Mouse (Mus musculus) heart, postnatal 25 days (tissue): ENCODE data around the gene Xpo6. TPM values are rescaled to one million over a fixed set of nuclear protein-coding genes. Genes with fewer than 3 reads are reported as not detected.

Source experiments
- DNase-seq: peaks from one replicate; pipeline ENCODE4 v3.0.0; 2022; ENCODE audit warnings: low spot score
- intact Hi-C: fragments of 180-260 bp; cut with DNase I; formaldehyde crosslinking; loops from one replicate; pipeline ENCODE4 v1.15.1; 2025
- total RNA-seq, 2 experiments: library from RNA; stranded (reverse); gene quantifications; 2 replicates each; pipeline ENCODE4 v1.2.3; 2021

Xpo6 gene
- total RNA-seq, 2 experiments from 2014 or later, result 19.2 to 23.7 TPM

DNA sequence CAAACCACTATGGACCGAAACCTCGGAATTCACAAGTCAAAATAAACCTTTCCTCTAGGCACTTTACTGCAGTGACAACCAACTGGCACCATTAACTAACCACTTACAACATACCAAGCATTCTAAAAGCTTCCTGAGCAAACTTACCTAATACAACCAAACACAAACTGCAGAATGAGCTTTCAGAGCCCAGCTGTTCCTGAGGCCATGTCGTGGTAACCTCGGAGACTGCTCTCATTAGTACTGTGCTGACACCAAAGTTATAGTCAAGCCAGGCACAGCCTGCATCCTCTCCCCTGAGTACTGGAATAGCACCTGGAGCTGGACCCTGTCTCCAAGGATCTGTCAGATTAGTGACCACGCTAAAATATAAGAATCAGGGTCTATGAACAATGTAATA, 62.5 kb downstream of the Xpo6 start:
- no peak for DNase-seq
- intact Hi-C loops, result no loop called here

DNA sequence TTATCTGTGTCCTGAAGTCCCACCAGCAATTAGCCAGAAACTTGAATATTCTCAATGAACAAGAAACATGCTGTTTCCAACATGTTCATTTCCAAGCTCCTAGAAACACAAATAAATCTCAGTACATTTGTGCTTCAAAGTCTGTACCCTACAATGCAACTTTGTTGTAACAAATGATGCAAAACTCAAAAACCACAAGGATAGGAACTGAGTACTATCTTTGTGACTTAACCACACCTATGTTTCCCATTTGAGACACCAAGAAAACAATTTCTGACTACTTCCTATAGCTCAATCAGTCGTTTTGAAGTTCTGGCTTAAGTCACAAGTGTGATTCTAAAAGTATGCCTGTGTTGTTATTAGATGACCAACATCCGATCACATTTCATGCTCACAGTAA, 64.9 kb downstream of the Xpo6 start:
- no peak for DNase-seq
- intact Hi-C loops, result no loop called here

DNA sequence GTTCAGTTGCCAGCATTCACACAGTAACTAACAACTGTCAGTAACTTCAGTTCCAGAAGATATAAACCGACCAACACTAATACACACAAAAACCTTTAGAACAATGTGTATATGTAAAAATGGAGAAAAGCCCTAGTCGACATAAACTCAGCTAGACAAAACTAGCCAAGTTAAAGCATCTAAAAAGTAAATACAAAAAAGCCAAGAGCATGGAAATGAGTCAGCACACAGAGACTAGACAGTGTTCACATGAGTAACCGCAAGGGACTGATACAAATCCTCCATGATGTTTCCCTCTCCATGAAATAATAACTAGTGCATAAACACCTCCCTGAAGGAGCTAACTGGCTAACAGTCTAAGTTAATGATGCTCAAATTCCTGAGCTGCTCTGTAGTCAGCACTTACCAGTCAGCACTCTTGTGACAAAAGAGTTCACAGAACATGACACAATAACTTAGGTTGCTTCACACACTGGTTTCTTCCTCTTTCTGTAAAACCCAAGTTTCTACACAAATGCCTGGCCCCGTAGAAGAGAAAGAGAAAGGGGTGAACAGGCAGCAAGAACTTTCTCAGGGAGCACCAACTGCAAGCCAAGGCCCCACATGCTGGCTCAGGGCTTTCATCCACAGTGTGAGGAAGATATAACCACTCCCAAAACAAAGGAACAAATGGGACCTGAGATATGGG, 65.5 kb downstream of the Xpo6 start:
- intact Hi-C loops, result no loop called here
- no peak for DNase-seq

DNA sequence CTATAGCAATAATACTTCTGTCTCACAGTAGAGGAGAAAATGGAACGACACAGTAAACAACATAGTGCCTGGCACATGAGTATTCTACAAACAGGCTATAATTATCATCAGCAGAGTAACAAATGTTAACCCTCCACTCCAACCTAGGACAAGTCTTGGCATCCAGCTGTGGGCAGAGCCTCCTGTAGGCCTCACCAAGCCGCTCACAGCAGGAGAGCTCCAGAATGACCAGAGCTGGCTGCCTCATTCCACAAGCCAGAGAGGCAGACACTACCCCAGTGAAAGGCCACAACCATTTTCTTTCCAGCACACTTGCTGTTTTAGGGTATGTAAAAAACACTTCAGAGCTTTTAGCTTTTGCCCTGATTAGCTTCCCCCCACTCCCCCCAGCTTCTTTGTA, 72.6 kb downstream of the Xpo6 start:
- no peak for DNase-seq
- intact Hi-C loops, result no loop called here

DNA sequence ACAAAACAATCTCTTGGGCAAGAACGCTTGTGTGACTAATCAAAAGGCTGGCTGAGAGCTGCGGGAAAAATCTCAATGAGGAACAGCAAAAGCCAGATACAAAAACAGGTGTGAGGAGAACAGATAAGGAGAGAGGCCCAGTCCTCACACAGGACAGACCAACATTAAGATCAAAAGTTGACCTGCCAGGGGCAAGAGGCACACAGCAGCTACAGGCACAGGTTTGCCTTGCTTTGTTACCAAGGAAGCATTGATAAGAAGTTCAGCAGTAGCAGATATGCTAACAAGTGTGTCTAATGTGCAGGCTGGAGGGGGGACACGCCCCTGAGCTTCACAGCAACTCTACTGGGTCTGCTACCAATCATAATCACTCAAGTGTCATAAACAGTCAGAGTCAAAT, 73.8 kb downstream of the Xpo6 start:
- DNase-seq, result no peak
- intact Hi-C loops, result no loop called here

DNA sequence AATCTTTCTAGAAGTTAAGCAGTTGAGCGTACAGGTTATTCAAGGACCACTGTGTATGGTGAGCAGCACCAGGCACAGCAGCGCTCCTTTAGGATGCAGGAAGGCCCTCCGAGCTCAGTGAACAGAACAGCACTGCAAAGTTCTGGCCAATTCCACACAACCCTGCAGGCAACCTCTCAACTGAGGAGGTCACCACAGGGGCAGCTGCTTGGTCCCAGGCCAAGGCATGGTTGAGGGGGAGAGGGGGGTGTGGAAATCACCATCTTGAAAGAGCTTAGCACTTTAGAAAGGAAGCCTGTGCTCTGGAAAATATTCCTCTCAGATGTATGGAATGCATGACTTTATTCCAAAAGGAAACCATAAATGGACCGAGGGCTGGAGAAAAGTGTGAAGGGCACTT, 78.8 kb downstream of the Xpo6 start:
- DNase-seq, result no peak
- intact Hi-C loops, result no loop called here

DNA sequence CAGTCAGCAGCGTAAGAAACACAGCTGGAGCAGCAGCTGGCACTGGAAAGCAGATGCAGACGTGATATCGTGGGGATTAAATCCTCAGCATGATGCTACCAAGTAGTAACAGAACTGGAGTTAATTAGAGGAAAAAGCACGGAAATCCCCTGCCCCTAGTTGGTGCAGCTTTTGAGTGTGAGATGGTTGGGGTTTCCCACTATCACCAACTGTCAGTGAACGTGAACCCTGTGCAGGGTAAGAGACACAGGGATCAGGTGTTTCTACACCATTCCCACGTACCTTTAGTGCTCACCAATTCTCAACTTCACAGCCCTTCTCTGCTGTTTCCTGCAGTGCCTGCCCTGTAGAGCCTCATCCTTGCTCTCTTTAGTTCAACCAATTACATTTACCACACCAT, 80.5 kb downstream of the Xpo6 start:
- no peak for DNase-seq

DNA sequence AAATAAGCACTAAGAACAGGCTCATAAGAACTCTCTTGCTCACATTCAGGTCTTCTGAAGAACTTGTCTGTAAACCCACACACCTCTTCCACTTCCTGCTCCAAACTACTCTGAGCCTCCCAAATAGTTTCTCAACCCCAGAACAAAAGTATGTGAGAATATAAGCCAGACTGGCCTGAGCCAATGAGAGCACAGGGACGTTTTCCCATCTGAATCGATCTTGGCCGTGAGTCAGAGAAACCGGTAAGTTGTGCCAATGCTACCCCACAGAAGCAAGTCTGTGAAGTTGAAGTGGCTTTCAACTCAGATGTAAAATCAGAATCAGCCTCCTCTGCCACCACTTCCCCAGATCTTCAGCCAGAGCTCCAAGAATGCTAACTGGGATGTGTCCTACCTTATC, 87.0 kb downstream of the Xpo6 start:
- intact Hi-C loops, result no loop called here
- DNase-seq, result no peak

More for the DNA sequence above, 80.5 kb downstream of the Xpo6 start:
- intact Hi-C loops, result no loop called here

DNA sequence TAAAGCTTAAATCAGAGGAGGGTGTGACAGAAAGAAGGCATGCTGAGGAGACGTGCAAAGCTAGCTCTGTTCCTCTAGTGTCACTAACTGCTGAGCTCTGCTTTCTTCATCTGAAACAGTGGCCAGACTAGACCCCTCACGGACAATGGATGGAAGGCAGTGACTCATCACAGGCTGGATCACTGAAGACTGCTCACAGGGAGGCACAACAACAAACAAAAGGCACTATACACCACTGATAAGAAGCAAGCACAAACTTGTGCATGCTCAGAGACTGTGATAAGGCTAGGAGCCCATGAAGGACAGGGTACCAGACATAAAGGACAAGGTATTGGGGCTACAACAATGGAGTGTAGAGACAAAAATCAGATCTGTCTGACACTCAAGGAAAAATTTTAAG, 89.1 kb downstream of the Xpo6 start:
- no peak for DNase-seq
- intact Hi-C loops, result no loop called here

DNA sequence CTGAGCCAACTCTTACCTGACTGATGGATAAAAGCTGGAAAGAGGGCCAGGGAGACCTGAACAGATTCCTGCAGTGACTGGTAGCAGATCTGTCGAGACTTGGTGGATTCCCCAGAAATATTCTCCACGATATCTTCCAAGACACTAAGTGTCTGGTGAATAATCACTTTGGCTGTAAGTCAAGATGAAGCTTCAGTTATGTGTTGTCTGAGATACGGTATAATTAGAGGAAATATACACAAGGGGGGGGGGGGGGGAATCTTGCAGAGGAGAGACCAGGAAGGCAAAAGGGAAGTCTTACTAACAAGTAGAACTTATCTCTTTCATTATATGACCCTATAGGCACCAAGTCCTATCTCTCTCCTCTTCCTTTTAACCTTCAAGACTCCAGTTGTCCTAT, 90.4 kb downstream of the Xpo6 start:
- no peak for DNase-seq
- intact Hi-C loops, result no loop called here

DNA sequence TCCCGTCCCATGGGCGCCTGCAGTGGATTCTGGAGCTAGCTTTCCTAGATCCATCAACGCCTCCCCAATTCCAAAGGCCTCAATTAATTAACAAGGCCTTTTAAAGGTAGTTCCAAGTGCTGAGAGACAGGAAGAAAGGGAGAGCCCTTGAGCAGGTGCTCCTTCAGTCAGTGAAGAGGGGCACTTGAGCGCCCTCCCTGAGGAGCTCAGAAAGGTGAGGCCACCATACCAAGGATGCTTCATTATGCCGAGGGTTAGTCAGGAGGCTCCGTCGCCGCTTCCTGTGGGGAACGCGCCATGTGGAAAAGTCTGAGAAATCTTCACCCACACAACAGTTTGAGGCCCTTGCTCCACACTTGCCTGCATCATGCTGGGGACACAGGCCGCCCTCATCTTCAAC, 99.9 kb downstream of the Xpo6 start:
- no peak for DNase-seq
- intact Hi-C loops, result no loop called here

DNA sequence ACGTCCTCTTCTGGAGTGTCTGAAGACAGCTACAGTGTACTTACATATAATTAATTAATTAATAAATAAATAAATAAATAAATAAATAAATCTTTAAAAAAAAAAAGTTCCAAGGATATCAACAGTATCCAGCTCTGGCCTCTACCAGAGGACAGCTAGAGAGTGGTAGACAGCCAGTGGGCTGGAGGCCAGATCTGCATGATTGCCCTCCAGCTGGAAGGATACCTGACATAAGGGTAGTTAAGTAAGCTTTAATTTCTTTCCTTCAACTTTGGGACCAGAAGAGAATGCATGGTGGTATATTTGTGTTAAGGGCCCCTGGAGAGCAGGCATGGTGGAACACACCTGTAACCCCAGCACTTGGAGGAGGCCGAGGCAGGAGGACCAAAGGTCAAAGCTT, 100.5 kb downstream of the Xpo6 start:
- intact Hi-C loops, result no loop called here

DNA sequence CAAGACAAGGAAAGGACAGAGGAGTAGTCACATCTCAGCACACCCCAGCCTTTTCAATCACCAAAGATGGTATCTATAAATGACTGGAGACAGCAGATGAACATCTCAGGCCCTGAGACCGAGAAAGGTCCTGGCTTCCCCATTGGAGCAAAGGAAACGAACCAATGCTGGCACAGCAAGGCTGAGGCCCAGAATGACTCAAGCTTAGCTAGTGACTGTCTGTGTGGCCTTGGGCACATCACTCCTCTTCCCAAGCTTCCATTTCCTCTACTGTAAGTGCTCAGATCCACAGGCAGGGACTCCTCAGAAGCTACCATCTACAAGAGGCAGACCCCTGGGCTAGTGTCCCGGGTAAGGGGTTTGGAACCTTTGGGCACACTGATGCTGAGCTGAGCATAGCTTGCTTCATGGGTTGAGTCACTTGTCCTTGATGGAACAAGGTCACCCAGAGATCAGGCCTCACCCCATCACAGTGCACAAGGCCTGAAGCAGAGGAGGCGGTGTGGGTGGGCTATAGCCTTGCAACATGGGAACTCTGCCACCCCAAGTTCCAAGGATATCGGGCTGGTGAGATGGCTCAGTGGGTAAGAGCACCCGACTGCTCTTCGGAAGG, 101.0 kb downstream of the Xpo6 start:
- no peak for DNase-seq
- intact Hi-C loops, result no loop called here

More for the DNA sequence above, 100.5 kb downstream of the Xpo6 start:
- no peak for DNase-seq

DNA sequence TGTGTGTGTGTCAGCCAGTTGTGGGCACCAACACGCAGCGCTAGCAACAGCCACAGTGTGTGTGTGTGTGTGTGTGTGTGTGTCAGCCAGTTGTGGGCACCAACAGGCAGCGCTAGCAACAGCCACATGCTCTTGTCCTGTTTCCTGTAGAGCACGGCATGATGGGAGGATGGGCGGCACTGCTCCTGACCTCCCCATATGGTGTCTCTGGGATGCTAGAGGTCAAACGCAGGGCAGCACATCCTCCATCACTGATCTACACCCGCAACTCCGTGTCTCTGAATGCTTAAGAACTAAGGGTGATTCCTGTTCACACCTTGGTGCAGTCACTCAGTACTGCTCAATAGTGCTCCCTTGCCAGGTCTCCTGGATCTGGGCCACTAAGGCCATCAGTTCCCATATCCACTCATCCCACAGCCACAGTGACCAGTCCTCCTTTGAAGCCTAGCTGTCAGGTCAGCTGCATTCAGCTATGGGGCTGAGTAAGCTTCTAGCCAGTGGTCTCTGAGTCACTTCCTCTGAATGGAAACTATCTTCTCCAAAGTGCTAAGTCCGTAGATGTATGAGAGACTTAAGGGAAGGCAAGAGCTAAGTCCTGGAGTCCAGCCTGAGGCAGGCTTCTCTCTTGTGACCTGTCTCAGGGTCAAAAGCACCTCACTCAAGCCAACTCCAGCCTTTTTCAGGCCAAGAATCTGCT, 102.9 kb downstream of the Xpo6 start:
- no peak for DNase-seq
- intact Hi-C loops, result no loop called here

DNA sequence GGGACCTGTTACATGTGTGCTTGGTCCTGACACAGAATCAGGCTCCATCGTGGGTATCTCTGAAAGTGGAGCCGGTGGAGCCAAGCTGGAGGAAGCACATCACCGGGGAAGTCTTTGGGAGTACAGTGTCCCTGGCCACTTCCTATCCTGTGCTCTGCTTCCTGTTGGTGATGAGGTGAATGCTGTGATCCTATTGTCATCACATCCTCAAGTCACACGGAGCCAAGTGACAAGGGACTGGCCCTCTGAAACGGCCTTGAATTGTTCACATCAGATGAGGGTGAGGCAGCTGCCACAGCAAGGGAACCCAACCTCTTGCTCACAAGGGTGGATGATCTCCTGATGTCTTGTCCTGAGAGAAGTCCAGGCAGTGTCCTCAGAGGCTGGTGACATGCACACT, 103.7 kb downstream of the Xpo6 start:
- no peak for DNase-seq
- intact Hi-C loops, result no loop called here

DNA sequence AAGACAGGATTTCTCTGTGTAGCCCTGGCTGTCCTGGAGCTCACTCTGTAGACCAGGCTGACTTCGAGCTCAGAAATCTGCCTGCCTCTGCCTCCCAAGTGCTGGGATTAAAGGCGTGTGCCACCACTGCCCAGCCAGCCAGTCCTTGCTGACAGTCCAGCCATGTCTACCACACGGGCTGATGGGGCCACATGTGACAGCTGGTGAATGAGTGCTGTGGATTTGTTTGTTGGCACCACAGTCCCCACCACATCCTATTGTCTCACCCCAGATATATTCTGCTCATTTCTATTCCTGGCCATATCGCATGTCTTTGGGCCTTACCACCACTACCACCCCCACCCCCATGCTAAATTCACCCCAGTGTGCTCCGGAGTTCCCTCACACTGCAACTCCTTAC, 105.6 kb downstream of the Xpo6 start:
- intact Hi-C loops, result no loop called here

DNA sequence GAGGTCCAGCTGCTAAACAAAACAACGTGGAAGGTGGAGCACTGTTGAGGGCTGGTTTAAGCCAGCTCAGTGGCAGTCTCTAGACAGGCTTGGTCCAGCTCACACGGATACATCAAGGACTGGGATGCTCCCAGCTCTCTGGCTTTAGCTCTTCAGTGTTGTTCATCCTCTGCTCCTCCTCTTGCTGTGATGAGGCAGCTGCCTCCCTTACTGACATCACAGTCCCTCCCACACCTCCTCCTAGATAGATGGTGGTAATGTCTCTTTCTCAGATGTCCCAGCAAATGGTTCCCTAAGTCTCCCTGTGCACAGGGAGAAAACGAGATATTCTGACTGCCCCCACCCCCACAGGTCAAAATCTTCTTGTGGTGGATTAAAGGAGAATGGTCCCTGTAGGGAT, 107.1 kb downstream of the Xpo6 start:
- no peak for DNase-seq
- intact Hi-C loops, result no loop called here

More for the DNA sequence above, 105.6 kb downstream of the Xpo6 start:
- no peak for DNase-seq

DNA sequence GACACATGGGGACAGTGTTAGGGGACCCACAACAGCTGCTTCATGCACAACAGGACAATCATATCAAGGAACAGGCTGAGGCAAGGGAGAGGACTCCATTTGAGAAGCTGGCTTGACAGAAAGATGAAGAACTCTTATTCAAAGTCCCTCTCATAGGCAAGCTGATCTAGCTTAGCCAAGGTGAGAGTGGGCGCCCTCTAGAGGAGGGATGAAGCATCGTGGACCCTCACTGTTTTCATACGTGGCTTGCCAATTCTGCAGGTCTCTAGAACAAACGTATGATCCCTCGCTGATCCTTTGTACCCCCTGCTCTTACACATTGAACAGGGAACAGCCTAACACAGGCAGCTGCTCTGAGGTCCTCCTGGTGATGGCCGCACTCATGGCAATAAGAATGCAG, 110.5 kb downstream of the Xpo6 start:
- no peak for DNase-seq
- intact Hi-C loops, result loop anchor here (2.0 to 5.0 kb wide), 2 partner anchors 269 to 412 kb away; no protein-coding TSS in a partner anchor

DNA sequence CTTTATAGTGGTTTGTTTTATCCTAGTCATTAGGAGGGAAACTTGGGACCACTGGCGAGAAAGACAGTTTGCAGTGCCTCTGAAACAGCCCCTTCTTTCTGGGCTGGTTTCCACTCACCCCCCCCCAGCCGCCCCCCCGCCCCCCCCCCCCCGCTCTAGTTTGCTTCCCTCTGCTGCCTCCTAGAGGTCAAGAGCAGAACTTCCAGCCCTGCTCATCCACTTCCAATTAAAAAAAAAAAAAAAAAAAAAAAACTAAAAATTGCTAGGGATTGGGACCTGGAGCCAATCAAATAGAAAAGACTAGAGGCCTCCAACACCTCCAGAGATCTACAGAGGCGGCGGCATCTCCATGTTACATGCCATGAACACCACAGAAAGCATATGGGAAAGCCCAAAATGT, 112.1 kb downstream of the Xpo6 start:
- no peak for DNase-seq
- intact Hi-C loops, result loop anchor here (2.0 to 5.0 kb wide), 2 partner anchors 267 to 411 kb away; no protein-coding TSS in a partner anchor

DNA sequence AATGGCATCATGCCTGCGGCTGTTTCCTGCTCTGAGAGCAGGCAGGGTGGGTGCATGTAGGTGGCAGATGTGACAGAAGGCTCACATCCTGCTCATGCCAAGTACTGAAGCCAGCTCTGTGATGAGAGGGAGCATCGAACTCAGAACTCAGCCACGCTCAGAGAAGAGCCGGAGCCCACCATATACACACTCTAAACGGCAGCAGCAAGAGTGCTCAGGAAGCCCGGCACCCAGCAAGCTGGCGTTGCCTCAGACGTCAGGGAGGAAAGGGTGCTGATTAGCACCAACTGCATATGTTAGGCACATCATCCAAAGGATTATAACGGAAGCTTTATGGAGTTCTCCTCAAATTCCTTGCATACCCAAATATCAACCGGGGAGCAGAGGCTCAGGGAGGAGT, 112.7 kb downstream of the Xpo6 start:
- DNase-seq, result no peak
- intact Hi-C loops, result loop anchor here (2.0 to 5.0 kb wide), 2 partner anchors 267 to 410 kb away; no protein-coding TSS in a partner anchor

DNA sequence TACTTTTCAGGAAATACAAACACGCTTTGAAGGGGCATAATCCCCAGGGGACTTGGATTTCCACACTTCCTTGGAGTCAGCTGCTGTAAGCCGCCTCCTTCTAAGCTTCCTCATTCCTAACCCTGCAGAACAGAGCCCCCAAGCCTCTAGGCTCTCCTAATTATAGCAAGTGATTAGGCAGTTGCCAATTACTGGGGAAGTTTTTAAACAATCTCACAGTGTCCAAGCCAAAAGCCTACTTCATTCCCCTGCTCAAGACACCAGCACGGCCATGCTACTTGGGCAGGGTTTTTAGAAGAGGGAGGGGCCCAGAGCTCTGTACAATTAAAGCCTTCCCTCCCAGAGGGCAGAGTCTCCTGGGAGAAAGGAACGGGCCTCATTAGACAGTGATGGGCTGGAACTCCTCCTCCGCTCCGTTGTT, 114.0 kb downstream of the Xpo6 start:
- no peak for DNase-seq
- intact Hi-C loops, result loop anchor here (5.0 kb wide), 1 partner anchor 409 kb away; no protein-coding TSS in a partner anchor
